Mouse (Mus musculus): Measurements from ENCODE around the gene 9430097D07Rik.

GRCm38 (mm10) chr2:32543031-32543449 is 32.4 kb downstream of the 9430097D07Rik start:
- TF ChIP-seq MAX (IDR thresholded peaks at IDR 0.05) (no peak), MYOG (IDR thresholded peaks at IDR 0.05; ENCODE audit: control insufficient read depth, extremely low read depth, insufficient read length) (no peak), CTCF (IDR thresholded peaks at IDR 0.05; ENCODE audit: control insufficient read depth, insufficient read depth, insufficient read length) (no peak), USF1 (IDR thresholded peaks at IDR 0.05; ENCODE audit: low read depth) (no peak), MYOD1 (IDR thresholded peaks at IDR 0.05; ENCODE audit: control insufficient read depth, insufficient read length, low read depth) (no peak)

Data from C2C12 (cell line).